Mouse (Mus musculus) megakaryocyte-erythroid progenitor cell, adult 5 weeks (primary cell): Measurements from ENCODE around the gene Ocrl. TPM values are rescaled to one million over a fixed set of nuclear protein-coding genes. Genes with fewer than 3 reads are reported as not detected.

Source experiments
- polyA plus RNA-seq: library from polyadenylated mRNA; stranded (reverse); fragments of >175 nt; gene quantifications from 2 replicates; pipeline ENCODE4 v1.2.3, GENCODE M21; 2012

Gene Ocrl
- polyA plus RNA-seq: 4.1 and 4.8 TPM in 2 replicates

GRCm38 (mm10) chrX:47912306-47912792 lies at the start of gene Ocrl:
Ocrl (plus strand) TSS chrX:47912387.

DNA sequence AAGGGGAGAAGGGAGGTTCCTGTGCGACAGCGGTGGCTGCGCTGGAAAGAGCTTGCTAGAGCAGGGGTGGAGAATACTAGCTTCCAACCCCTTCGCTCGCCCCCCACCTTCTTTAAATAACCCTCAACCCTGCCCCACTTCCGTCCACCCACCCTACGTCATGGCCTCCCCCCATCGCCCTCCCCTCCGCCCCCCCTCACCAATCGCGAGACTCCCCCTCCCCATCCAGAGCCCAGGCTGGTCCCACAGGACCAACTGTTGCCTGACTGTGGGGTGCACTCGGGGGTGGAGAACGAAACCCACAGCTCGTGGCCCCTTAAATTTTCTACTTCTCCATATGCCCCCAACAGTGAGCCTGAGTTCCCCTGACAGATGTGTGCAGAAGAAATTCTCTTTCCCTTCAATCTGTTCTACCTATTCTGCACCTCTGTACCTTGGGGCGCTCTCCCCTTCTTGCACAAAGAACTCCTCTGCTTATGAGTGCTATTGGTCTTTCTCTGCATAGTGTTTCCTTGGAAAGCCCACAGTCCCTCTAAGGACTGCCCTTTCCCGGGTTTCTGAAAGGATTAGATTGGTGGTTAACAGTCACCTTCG lies 19.7 kb upstream of the Ocrl start, which contains the start of gene Smarca1:
Gene Smarca1 (minus strand): TSS at position 544 of the 594 bp plus-strand sequence.

Other genes with a start within 250 kb of the Ocrl start
- gene Smarca1, start 19.4 kb upstream of the Ocrl start, polyA plus RNA-seq: 0.04 and 0.47 TPM in 2 replicates
- 0.26 and 0.48 TPM in 2 replicates for gene Apln, start 122.5 kb downstream of the Ocrl start, polyA plus RNA-seq
- not detected in 2 replicates for gene Xpnpep2, start 196.3 kb downstream of the Ocrl start, polyA plus RNA-seq
- gene Sash3, start 234.0 kb downstream of the Ocrl start, polyA plus RNA-seq: 43.3 and 51.0 TPM in 2 replicates